Mouse (Mus musculus): ENCODE results near the gene Plcb1. TPM values are rescaled to one million over a fixed set of nuclear protein-coding genes. Genes with fewer than 3 reads are reported as not detected.
"Not testable (repeated sequence)": the region's sequence is repeated elsewhere in the genome, so short reads cannot be mapped to it uniquely, and the experiment has no call there.

The Plcb1 gene
- polyA plus RNA-seq, 1 experiment from 2014 or later, result 21.2 TPM

DNA sequence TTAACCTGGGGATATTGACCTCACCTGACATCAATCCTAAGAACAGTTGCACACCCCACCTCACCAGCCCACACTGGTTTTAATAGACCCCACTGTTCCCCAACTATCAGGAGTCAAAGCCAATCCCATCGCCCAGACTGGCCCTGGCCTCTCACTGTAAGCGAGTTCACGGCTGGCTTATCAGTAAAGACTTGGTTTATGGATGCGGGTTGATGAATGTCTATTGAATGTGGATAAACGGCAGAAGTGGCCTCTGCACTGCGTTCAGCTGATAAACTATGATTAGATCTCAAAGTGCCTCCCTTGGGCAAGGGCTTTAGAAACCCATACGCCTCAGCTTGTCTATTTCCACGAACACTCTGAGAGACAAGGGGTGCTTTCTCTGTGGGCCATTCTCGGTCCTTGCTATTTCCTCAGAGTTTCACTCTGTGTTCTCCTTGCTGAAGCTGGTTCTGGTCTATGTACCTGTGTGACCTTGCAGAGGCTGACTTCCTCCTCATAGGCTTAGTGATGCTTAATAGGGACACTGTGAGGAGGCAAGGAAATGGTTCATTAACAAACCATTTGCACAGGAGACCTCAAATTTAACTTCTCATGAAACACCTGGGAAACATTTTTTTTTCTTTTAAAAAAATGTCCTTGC lies 203.9 kb downstream of the Plcb1 start:
- Histone ChIP-seq H3K4me2 (replicated peaks) (no peak overlapping the region), H3K4me3 (replicated peaks) (no peak overlapping the region), H3K9ac (replicated peaks) (no peak overlapping the region), H3K36me3 (no peaks in the 10 kb centered on the region), H3K4me1 (replicated peaks) (no peaks in the 10 kb centered on the region), H3K27ac (no peak overlapping the region), H3K9me3 (no peaks in the 10 kb centered on the region), H3K27me3 (no peaks in the 10 kb centered on the region)
- 79% methylated on average over 9 of the region's 9 CpGs for WGBS
- ATAC-seq, result no peak

DNA sequence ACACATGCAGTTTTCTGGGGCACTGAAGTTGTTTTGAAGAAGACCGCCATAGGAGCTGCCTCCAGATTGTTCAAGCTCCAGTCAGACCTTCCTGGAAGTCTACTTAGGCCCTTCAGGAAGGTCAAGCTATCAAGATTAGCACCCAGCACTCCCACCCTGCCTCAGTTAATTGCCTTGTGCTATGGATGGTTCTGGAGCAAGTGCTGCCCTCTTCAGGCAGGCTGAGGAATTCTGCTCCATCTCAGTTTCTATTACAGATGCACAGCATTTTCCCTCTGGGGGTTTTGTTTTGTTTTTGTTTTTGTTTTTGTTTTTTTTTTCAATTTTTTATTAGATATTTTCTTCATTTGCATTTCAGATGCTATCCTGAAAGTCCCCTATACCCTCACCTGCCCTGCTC lies 221.3 kb downstream of the Plcb1 start:
- 87% methylated on average over 1 of the region's 1 CpGs for WGBS

DNA sequence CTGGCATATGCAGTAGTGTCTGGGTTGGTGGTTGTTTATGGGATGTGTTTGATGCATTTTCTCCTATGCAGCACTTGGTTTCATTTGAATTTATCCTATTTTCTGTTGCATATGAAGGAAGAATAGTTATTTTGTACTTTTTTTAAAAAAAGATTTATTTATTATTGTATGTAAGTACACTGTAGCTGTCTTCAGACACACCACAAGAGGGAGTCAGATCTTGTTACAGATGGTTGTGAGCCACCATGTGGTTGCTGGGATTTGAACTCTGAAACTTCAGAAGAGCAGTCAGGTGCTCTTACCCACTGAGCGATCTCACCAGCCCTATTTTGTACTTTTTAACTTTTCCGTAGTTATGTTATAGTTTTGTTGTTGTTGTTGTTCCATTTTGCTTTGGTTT lies 222.0 kb downstream of the Plcb1 start:
- not testable (repeated sequence) for H3K27ac ChIP-seq; H3K4me2 ChIP-seq (replicated peaks); H3K36me3 ChIP-seq; H3K9ac ChIP-seq (replicated peaks); H3K27me3 ChIP-seq; H3K4me3 ChIP-seq (replicated peaks); H3K4me1 ChIP-seq (replicated peaks); ATAC-seq; H3K9me3 ChIP-seq
- 97% methylated on average over 2 of the region's 2 CpGs for WGBS

More for the DNA sequence above, 221.3 kb downstream of the Plcb1 start:
- no peak for ATAC-seq
- Histone ChIP-seq H3K9me3 (no peaks in the 10 kb centered on the region), H3K4me3 (replicated peaks) (no peak overlapping the region), H3K4me2 (replicated peaks) (no peak overlapping the region), H3K27ac (no peak overlapping the region), H3K9ac (replicated peaks) (no peak overlapping the region), H3K27me3 (no peaks in the 10 kb centered on the region), H3K4me1 (replicated peaks) (no peaks in the 10 kb centered on the region), H3K36me3 (no peaks in the 10 kb centered on the region)

DNA sequence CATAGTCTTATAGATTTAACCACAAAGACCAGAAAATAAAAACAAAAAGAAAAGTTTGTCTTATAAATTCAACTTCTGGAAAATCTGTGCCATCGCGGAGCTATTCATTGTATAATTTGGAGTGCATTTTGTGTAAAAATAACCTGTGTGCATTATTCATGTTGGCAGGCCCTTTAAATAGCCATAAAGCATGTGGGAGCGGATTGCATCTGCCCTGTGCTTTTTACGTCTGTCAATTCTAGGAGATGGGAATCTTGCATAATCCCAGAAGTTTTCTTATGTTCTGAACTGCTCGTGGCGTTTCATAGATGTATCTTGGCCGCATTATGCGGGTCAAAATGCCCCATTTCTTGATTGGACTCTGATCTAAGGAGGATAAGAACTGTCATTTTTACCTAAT lies 224.5 kb downstream of the Plcb1 start:
- H3K4me2 ChIP-seq (replicated peaks), result no peak overlapping the region

DNA sequence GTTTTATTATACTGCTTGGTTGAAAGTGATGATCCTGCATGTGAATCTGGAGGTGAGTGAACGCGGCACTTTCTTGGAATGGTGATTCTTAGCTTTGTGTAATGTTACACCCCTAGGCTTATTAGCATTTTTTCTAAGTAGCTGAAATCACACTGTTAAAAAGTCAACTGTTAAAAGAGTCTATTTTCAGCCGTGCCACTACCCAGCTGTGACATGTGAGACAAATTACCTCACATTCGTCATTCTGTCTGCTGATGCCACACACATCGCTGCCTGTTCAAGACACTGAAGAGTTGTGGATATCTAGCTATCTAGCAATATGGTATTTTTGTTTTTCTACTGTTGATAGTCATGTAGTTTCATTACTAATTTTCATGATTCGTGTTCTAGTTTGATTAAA lies 229.6 kb downstream of the Plcb1 start:
- H3K27ac ChIP-seq, result no peak overlapping the region
- no peaks in the 10 kb centered on the region for H3K4me1 ChIP-seq (replicated peaks)
- 83% methylated on average over 6 of the region's 6 CpGs for WGBS
- H3K4me3 ChIP-seq (replicated peaks), result no peak overlapping the region
- H3K27me3 ChIP-seq, result no peaks in the 10 kb centered on the region
- no peak overlapping the region for H3K4me2 ChIP-seq (replicated peaks)
- no peak for ATAC-seq
- H3K36me3 ChIP-seq, result no peaks in the 10 kb centered on the region
- no peaks in the 10 kb centered on the region for H3K9me3 ChIP-seq
- H3K9ac ChIP-seq (replicated peaks), result no peak overlapping the region

More for the DNA sequence above, 224.5 kb downstream of the Plcb1 start:
- H3K4me3 ChIP-seq (replicated peaks), result no peak overlapping the region
- no peak for ATAC-seq
- no peaks in the 10 kb centered on the region for H3K9me3 ChIP-seq
- no peaks in the 10 kb centered on the region for H3K36me3 ChIP-seq
- H3K27me3 ChIP-seq, result no peaks in the 10 kb centered on the region
- H3K27ac ChIP-seq, result no peak overlapping the region
- WGBS, result 82% methylated on average over 8 of the region's 8 CpGs
- no peak overlapping the region for H3K9ac ChIP-seq (replicated peaks)
- H3K4me1 ChIP-seq (replicated peaks), result no peaks in the 10 kb centered on the region

DNA sequence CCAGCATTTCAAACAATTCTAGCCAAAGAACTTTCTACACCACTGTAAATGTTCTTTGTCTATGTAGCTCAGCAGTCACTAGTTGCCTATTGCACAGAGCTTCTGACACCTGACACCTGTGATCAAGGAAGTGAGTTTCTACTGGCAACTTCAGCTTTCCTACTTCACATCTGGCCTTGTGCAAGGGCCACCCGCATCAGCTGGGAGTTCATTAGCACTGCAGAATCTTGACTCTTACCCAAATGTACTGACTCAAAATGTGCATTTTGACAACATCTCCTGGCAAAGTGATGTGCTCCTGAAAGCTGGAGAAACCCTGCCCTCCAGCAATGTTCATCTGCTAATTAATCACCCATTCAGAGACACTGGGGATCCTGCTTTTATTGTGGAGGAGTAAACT lies 232.4 kb downstream of the Plcb1 start:
- WGBS, result 92% methylated on average over 1 of the region's 1 CpGs
- H3K27me3 ChIP-seq, result no peaks in the 10 kb centered on the region
- no peaks in the 10 kb centered on the region for H3K36me3 ChIP-seq
- H3K27ac ChIP-seq, result no peak overlapping the region
- H3K9ac ChIP-seq (replicated peaks), result no peak overlapping the region
- no peak for ATAC-seq
- no peaks in the 10 kb centered on the region for H3K4me1 ChIP-seq (replicated peaks)
- no peaks in the 10 kb centered on the region for H3K9me3 ChIP-seq
- H3K4me3 ChIP-seq (replicated peaks), result no peak overlapping the region
- no peak overlapping the region for H3K4me2 ChIP-seq (replicated peaks)

DNA sequence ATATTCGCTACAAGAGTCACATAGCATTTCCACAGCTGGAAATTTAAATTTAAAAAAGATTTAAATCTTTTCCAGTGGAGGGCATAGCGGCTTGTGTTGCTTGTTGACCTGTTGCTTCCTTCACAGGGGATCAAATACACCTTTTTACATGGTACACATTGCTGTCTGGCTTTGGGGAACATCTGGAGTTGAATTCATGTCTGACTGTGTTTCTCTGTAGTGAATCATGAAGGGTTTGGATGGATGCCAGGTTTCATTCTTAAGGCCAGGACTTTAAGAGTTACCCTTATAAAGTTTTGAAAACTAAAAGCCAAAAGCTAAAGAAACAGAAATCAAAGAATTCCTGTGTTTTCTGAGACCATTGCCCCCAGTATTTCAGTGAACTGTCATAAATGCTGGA lies 232.8 kb downstream of the Plcb1 start:
- 92% methylated on average over 2 of the region's 2 CpGs for WGBS
- Histone ChIP-seq H3K36me3 (no peaks in the 10 kb centered on the region), H3K9ac (replicated peaks) (no peak overlapping the region)

DNA sequence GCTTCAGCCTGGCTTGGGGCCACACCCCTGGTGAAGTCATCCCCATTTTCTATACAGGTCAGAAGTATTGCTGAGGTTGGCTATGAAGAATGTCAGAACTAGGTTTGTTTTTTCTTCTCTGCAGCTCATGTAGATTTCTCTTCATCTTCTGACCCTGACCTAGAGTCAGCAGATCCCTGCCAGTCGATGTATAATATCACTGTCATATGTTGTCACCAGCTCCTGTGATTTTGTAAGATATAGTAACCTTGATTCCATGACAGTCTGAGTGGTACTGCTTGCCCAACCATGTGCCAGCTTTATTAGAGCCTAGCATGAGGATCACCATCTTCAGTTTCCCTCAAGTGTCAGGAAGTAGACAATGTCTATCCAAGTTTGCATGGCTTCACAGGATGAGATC lies 233.7 kb downstream of the Plcb1 start:
- H3K4me2 ChIP-seq (replicated peaks), result no peak overlapping the region
- WGBS, result 86% methylated on average over 1 of the region's 1 CpGs
- no peak overlapping the region for H3K4me3 ChIP-seq (replicated peaks)
- H3K4me1 ChIP-seq (replicated peaks), result no peaks in the 10 kb centered on the region
- H3K9me3 ChIP-seq, result no peaks in the 10 kb centered on the region
- no peaks in the 10 kb centered on the region for H3K27me3 ChIP-seq
- no peak overlapping the region for H3K9ac ChIP-seq (replicated peaks)
- H3K36me3 ChIP-seq, result no peaks in the 10 kb centered on the region
- ATAC-seq, result no peak
- H3K27ac ChIP-seq, result no peak overlapping the region

More for the DNA sequence above, 232.8 kb downstream of the Plcb1 start:
- H3K4me3 ChIP-seq (replicated peaks), result no peak overlapping the region
- no peaks in the 10 kb centered on the region for H3K9me3 ChIP-seq
- H3K27me3 ChIP-seq, result no peaks in the 10 kb centered on the region
- no peak for ATAC-seq
- H3K4me2 ChIP-seq (replicated peaks), result no peak overlapping the region
- H3K27ac ChIP-seq, result no peak overlapping the region
- no peaks in the 10 kb centered on the region for H3K4me1 ChIP-seq (replicated peaks)

DNA sequence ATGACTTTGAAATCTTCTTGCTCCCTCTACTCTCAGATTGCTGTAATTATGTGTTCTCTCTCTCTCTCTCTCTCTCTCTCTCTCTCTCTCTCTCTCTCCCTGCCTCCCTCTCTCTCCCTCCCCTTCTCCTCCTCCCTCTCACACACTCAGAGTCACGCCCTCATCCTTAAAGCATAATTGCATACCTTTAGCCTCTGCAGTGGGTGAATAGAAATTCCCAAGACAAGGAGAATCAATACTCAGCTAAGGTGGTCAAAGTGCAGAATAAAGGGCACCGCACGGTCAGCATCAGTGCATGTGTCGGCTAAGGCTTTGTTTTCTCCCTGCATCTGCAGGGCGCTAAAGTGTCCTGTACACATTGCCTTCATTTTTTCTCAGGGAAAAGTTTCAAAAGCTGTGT lies 243.4 kb downstream of the Plcb1 start:
- Histone ChIP-seq H3K9me3 (no peaks in the 10 kb centered on the region), H3K27me3 (no peaks in the 10 kb centered on the region), H3K4me2 (replicated peaks) (peak overlapping the region; percentile 35), H3K27ac (peak overlapping the region; percentile 45), H3K9ac (replicated peaks) (peak overlapping the region; percentile 36; the same call in 1 of the 2 replicates), H3K36me3 (no peaks in the 10 kb centered on the region), H3K4me3 (replicated peaks) (0 out of 2 replicates have a peak overlapping the region, but pooled peaks have one; percentile 12), H3K4me1 (replicated peaks) (peaks cover 14% of the 10 kb centered on the region)
- WGBS, result 25% methylated on average over 5 of the region's 5 CpGs
- peak; percentile 77 for ATAC-seq

DNA sequence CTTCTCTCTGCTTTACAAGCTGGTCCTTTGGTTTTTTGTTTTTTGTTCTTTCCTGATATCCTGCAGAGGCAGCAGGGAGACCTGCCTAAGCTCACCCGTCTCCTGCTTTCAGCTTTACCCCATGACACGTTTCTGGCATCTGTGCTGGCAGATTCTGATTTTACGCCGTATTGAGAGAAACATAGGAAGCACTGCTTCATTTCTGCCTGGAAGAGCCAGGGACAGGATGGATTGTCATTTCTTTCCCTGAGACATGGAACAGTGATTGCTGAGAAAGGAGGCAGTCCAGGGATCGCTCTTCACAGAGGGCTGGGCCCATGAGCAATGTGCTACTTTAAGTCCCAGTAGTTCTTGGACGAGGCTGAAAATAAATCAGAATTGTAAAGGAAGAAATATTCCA lies 243.8 kb downstream of the Plcb1 start:
- Histone ChIP-seq H3K4me1 (replicated peaks) (peaks cover 14% of the 10 kb centered on the region), H3K27ac (peak overlapping the region; percentile 45), H3K9me3 (no peaks in the 10 kb centered on the region), H3K9ac (replicated peaks) (peak overlapping the region; percentile 36; the same call in 1 of the 2 replicates), H3K36me3 (no peaks in the 10 kb centered on the region), H3K4me3 (replicated peaks) (0 out of 2 replicates have a peak overlapping the region, but pooled peaks have one; percentile 12), H3K27me3 (no peaks in the 10 kb centered on the region), H3K4me2 (replicated peaks) (peak overlapping the region; percentile 35)
- ATAC-seq, result peak; percentile 67
- 18% methylated on average over 6 of the region's 6 CpGs for WGBS

DNA sequence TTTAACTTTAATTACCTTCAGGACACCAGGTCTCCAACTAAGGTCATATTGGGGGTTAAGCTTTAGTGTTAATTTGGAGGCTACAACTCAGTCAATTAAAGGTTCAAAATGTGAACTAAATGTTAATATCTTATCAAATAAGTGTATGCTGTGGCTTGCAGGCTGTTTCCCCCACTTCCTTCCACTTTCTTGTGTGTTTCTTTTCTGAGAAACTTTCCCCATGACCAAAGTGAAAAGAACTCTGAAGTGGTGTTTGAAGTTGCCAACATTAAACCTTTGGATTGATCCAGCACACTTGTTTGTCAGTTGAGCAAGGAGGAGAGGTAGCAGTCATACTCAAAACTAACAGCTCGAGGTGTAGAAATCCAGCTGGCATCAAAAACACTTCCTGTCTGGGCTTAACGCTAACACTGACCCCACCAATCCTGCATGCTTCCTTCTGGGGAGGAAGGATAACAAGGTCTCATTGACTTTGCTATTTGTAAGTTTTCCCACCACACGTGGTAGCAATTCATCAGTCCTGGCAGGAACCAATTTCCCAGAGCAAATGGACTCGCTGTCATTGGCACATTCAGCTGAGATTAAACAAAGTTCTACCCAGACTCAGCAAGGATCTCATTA lies 249.9 kb downstream of the Plcb1 start:
- H3K4me3 ChIP-seq (replicated peaks), result no peak overlapping the region
- no peaks in the 10 kb centered on the region for H3K4me1 ChIP-seq (replicated peaks)
- 62% methylated on average over 4 of the region's 4 CpGs for WGBS
- ATAC-seq, result no peak
- no peaks in the 10 kb centered on the region for H3K9me3 ChIP-seq
- no peak overlapping the region for H3K4me2 ChIP-seq (replicated peaks)
- no peaks in the 10 kb centered on the region for H3K27me3 ChIP-seq
- H3K27ac ChIP-seq, result no peak overlapping the region
- no peaks in the 10 kb centered on the region for H3K36me3 ChIP-seq
- H3K9ac ChIP-seq (replicated peaks), result no peak overlapping the region

DNA sequence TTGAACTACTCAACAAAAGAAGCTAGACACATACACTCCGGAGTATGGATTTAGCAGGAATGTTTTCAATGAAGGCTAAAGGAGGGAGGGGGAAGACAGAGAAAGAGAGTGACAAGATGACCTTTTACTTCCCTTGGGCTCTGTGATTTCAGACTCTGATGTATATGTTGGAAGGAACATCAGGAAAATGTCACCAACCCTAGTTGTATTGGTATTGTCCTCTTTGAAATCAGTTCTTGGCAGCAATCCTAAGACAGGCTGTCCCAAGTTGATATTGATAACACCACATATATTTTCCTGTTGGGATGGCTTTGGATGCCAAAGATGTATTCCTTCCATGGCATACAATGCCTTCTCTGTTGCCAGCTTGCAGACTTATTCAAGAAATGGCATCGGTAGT lies 262.9 kb downstream of the Plcb1 start:
- H3K36me3 ChIP-seq, result no peaks in the 10 kb centered on the region
- no peak overlapping the region for H3K4me2 ChIP-seq (replicated peaks)
- WGBS, result 57% methylated on average over 2 of the region's 2 CpGs
- H3K9me3 ChIP-seq, result no peaks in the 10 kb centered on the region
- no peaks in the 10 kb centered on the region for H3K4me1 ChIP-seq (replicated peaks)
- no peak for ATAC-seq
- H3K27me3 ChIP-seq, result no peaks in the 10 kb centered on the region
- no peak overlapping the region for H3K9ac ChIP-seq (replicated peaks)
- H3K27ac ChIP-seq, result no peak overlapping the region
- no peak overlapping the region for H3K4me3 ChIP-seq (replicated peaks)

DNA sequence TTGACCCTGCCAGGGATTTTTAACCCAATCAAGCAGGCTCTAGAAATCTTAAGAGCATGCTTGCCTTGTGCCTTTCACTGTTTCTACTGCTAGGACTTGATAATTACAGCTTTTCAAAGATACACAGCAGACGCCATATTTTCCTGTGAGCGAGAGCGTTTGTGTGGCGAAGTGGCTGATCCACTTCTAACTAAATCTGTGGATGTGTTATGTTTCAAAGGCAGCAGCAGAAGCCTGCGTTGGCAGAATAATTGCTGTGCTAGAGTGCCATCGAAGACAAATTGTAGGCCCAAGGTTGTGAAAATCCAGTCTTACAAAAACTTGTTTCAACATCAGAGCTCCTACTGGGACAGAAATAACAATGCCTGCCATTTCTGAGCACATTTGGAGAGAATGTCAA lies 263.4 kb downstream of the Plcb1 start:
- no peak for ATAC-seq
- H3K4me2 ChIP-seq (replicated peaks), result no peak overlapping the region
- H3K4me1 ChIP-seq (replicated peaks), result no peaks in the 10 kb centered on the region
- no peak overlapping the region for H3K4me3 ChIP-seq (replicated peaks)
- no peak overlapping the region for H3K9ac ChIP-seq (replicated peaks)
- WGBS, result 76% methylated on average over 6 of the region's 6 CpGs
- no peaks in the 10 kb centered on the region for H3K36me3 ChIP-seq
- H3K9me3 ChIP-seq, result no peaks in the 10 kb centered on the region
- no peaks in the 10 kb centered on the region for H3K27me3 ChIP-seq
- H3K27ac ChIP-seq, result no peak overlapping the region
